29 mouse cellular contexts compared by ENCODE assay signal in the genomic region with DNA sequence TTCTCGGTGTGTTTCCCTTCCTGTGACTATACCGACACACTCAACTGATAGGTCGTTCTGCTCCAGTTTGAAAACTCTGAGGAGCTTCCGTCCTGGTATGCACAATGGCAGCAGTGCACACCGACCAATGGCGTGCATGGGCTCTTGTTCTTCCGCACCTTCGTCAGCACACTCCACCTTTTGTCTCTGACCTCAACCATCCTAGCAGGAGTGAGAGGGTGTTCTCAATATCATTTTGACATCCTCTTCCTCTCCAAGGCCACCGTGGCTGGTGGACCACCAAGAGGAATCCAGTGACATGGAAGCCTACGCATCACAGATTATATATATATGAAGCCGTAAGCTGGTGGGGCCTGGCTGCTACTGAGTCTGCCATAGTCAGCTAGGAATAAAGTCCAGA.
"Had no signal": no experiment of that assay in that cellular context is flagged by ENCODE, and none has a peak within 500 bp of the region (broad histone marks: within the 10 kb centered on the region; RNA-seq: fewer than 3 reads in every experiment).

No protein-coding gene starts in this region.

- H3K9me3 ChIP-seq: heart, embryonic 12.5 days; heart, embryonic 13.5 days; heart, embryonic 15.5 days; hindbrain, embryonic 10.5 days; hindbrain, embryonic 12.5 days; hindbrain, embryonic 13.5 days; hindbrain, embryonic 15.5 days; intestine, embryonic 15.5 days; kidney, embryonic 15.5 days had no signal

- H3K27ac ChIP-seq: heart, embryonic 13.5 days; heart, embryonic 15.5 days; hindbrain, embryonic 10.5 days; hindbrain, embryonic 12.5 days; hindbrain, embryonic 13.5 days; hindbrain, embryonic 14.5 days; hindbrain, embryonic 15.5 days; hindbrain, postnatal 0 days; intestine, embryonic 15.5 days; kidney, embryonic 15.5 days; kidney, postnatal 0 days; layer of hippocampus, adult 2 months; left cerebral cortex, adult 2 months had no signal

- H3K4me3 ChIP-seq: heart, embryonic 12.5 days; heart, embryonic 13.5 days; heart, embryonic 15.5 days; hindbrain, embryonic 10.5 days; hindbrain, embryonic 12.5 days; hindbrain, embryonic 13.5 days; hindbrain, embryonic 15.5 days; intestine, embryonic 15.5 days; kidney, embryonic 15.5 days; layer of hippocampus, adult 2 months; left cerebral cortex, adult 2 months had no signal

- H3K36me3 ChIP-seq: heart, embryonic 12.5 days; heart, embryonic 13.5 days; heart, embryonic 15.5 days; hindbrain, embryonic 15.5 days; intestine, embryonic 15.5 days; kidney, embryonic 15.5 days had no signal

- H3K27me3 ChIP-seq: heart, embryonic 12.5 days; heart, embryonic 13.5 days; heart, embryonic 15.5 days; hindbrain, embryonic 12.5 days; hindbrain, embryonic 13.5 days; hindbrain, embryonic 15.5 days; intestine, embryonic 15.5 days; kidney, embryonic 15.5 days had no signal

- H3K4me1 ChIP-seq: heart, embryonic 12.5 days; heart, embryonic 13.5 days; heart, embryonic 15.5 days; hindbrain, embryonic 10.5 days; hindbrain, embryonic 12.5 days; intestine, embryonic 15.5 days; kidney, embryonic 15.5 days had no signal

- DNase-seq: heart, postnatal 10 days; heart, postnatal 36 days; heart, postnatal 4 days; kidney, adult 11 months; kidney, adult 18-20 months; kidney, adult 2 months; kidney, adult 8-10 months; kidney, adult 9 months; kidney, postnatal 10 days; kidney, postnatal 14 days; kidney, postnatal 25 days; kidney, postnatal 36 days; kidney, postnatal 4 days; layer of hippocampus, adult 9-11 months; layer of hippocampus, postnatal 36 days had no signal
